Mouse (Mus musculus) T-helper 1 cell (primary cell): ENCODE data around the gene Olfr173.

Source experiments
- in situ Hi-C: fragments of 300-600 bp; cut with MboI, MseI; formaldehyde crosslinking; loops from one replicate; pipeline ENCODE4 v1.15.1; 2025; ENCODE audit warnings: high pct_unique_total_duplicates

Gene Olfr173

DNA sequence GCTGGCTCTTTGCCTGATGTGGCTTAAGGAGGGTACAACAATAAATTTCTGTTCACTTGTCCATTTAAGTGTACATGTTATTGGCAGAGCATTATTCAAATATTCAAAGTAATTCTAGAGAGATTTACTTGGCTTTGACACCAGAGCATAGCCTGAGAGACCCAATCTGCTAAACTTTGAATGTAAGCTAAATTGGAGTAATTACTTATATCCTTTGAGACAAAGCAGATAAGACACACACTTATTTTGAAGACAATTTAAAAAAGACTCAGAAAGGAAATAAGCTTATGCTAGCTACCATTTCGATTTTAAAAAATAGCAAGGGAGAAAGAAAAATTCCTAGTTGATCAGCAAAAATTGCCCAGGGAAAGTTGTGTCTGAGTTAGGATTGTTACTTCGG is at the start of gene Olfr173:
Gene Olfr173, minus strand, starts transcription at position 101 of the 400 bp plus-strand sequence.
- in situ Hi-C loops = no loop called here

DNA sequence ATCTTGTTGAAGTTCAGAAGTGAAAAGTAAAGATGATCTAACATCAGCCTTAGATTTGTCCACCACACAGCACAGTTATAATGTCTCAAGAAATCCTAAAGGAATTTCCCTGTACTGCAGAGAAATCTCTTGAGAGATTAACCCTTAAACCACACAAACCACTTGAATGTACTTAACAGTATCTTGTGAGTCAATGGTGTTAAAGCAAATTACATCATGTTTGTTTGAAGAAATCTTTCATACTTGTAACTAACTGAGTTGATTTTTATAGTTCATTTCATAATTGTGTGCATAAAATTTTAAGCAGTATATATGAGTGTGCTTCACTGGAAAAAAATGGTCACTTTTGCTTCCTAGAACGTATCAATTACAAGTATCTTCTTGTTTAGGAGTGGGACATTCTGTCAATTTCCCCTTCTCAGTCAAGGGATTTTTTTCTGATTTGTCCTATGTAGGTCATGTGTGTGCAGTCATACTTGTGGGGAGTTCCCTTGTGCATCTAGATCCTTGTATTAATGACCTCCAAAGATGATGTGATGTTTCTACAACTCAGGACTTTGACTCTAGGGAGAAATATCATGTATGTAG is 26.8 kb upstream of the Olfr173 start, which contains the start of gene Olfr175-ps1:
Gene Olfr175-ps1, minus strand, starts transcription at position 51 of the 588 bp plus-strand sequence.
- in situ Hi-C loops = no loop called here

DNA sequence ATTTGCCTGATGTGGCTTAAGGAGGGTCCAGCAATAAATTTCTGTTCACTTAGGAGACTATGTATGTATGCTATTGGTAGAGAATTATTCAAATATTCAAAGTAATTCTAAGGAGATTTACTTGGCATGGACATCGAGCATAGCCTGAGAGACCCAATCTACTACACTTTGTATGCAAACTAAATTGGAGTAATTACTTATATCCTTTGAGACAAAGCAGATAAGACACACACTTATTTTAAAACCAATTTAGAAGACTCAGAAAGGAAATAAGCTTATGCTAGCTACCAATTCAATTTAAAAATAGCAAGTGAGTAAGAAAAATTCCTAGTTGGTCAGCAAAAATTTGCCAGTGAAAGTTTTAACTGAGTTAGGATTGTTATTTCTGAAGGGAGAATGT is 37.0 kb downstream of the Olfr173 start, which contains the start of gene Olfr172:
Gene Olfr172, minus strand, starts transcription at position 101 of the 400 bp plus-strand sequence.
- in situ Hi-C loops = loop anchor here (25.0 kb wide), 1 partner anchor 476 kb away; no protein-coding TSS in a partner anchor

DNA sequence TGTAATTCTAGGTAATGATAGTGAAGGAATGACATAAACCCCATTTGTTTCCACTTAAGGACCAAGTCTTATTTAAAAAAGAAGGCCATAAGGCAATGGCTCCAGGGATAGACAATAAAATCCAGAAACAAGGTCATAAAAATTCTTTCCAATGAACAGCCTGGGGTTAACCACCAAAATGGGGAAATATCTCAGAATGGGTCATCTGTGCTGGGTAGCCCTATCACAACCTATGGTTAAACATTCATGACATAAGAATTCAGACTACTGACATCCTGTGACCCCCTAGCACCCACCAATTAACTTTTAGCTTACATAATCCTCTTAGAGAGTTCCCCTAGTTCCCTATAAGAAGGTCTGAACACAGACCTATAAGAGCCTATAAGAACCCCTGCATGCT is 43.9 kb downstream of the Olfr173 start:
- in situ Hi-C loops = loop anchor here (25.0 kb wide), 1 partner anchor 469 kb away; no protein-coding TSS in a partner anchor

DNA sequence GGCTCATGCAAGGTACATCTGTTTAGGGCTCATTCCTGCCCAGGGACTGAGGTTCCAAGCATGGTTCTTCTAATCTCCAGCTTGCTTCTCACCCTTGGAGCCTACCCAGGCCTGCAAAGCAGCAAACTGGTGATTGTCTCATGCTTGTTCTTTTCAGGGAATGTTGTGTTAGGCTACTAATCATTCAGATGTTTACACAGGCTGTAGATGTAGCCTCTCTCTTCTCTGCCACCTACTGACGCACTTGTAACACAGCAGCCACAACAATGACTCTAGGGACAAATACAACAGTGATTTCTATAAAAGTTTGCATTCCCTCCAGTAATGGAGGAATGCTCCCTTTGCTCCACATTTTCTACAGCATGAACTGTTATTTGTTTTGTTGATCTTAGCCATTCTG is 48.8 kb downstream of the Olfr173 start:
- in situ Hi-C loops = loop anchor here (25.0 kb wide), 1 partner anchor 464 kb away; no protein-coding TSS in a partner anchor

DNA sequence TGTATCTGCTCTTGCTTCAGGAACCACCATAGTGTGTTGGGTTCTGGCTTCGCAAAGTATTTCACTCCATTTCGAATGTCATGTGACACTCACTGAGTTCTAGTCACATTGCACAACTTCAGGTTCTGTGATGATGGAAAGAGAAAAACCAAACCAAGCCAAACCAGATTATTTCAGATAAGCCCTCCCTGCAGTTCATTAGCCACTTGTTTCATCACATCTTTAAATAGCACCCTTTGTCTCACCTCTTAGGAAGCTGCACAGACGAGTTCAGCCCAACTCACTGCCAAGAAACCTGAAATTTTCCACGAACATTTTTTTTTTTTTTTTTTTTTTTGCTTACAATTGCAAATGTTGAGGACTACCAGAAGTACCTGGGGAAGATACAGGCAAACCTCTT is 53.4 kb downstream of the Olfr173 start:
- in situ Hi-C loops = no loop called here
